Mouse (Mus musculus) CH12.LX (cell line): ENCODE data around the gene Slc1a1.

Experiments
- E2F4 ChIP-seq: IDR thresholded peaks from 2 replicates; pipeline ENCODE4 v1.6.1; 2011; ENCODE audit warnings: low read depth, low read length, improper control_type of control experiment; ENCODE audit not compliant: insufficient replicate concordance
- MAFK ChIP-seq: IDR thresholded peaks from 2 replicates; pipeline ENCODE4 v1.6.1; 2011; ENCODE audit warnings: low read length, improper control_type of control experiment; ENCODE audit not compliant: insufficient replicate concordance
- SMC3 ChIP-seq: IDR thresholded peaks from 2 replicates; pipeline ENCODE4 v1.6.1; 2011; ENCODE audit warnings: low read depth, low read length, improper control_type of control experiment
- TBP ChIP-seq: conservative IDR thresholded peaks from 2 replicates; pipeline ENCODE4 v1.6.1; 2011; ENCODE audit warnings: low read depth, low read length, improper control_type of control experiment
- UBTF ChIP-seq: IDR thresholded peaks from 2 replicates; pipeline ENCODE4 v1.6.1; 2012; ENCODE audit warnings: low read depth, mild to moderate bottlenecking, inconsistent platforms, low read length, improper control_type of control experiment, moderate library complexity

GRCm38 (mm10) chr19:28963513-28963841, 128.6 kb downstream of the Slc1a1 start:
- no peak for TF ChIP-seq MAFK
- TF ChIP-seq E2F4, result no peak
- no peak for TF ChIP-seq UBTF
- TF ChIP-seq TBP, result no peak
- no peak for TF ChIP-seq SMC3
